Mouse (Mus musculus): ENCODE data around the gene Ccdc189.

DNA sequence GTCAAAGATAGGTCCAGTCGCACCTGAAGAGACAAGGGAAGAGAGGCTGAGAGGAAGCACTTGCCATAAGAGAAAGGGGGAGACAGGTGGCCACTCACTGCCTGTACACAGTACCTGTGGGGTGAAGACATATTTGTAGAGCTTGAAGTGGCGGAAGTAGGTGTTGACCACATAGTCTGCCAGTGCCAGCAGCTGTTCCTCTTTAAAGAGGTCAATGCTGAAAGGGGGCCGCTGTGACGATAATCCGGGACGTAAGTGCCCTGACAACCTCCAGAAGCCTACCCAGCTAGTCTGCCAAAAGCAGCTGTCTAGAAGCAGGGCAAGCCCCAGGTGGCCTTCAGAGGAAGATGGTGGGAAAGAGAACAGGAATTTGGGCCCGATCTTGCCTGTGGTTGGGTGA is 3.4 kb downstream of the Ccdc189 start:
- no peak for TF ChIP-seq POLR2A (IDR thresholded peaks at IDR 0.05; ENCODE audit: low read depth, low read length)
- TF ChIP-seq CTCF (IDR thresholded peaks at IDR 0.05; ENCODE audit: extremely low read depth, insufficient read depth, insufficient read length, insufficient replicate concordance): no peak
